Mouse (Mus musculus) heart, adult 18-20 months (tissue): ENCODE measurements around the gene Lrch1. TPM values are rescaled to one million over a fixed set of nuclear protein-coding genes. Genes with fewer than 3 reads are reported as not detected.

Experiments
- DNase-seq, 2 experiments: peaks; one replicate each; pipeline ENCODE4 v3.0.0; 2021 to 2022; ENCODE audit warnings: mixed read lengths in 1 of 2
- total RNA-seq, 2 experiments: library from RNA; stranded (reverse); gene quantifications; 2 replicates each; pipeline ENCODE4 v1.2.3; 2021

The Lrch1 gene
- total RNA-seq, 2 experiments from 2014 or later, result 11.8 to 14.3 TPM

GRCm38 (mm10) chr14:74893085-74893648 lies 54.5 kb downstream of the Lrch1 start:
- DNase-seq, result no peak

GRCm38 (mm10) chr14:74889304-74889703 lies 58.4 kb downstream of the Lrch1 start:
- DNase-seq, result no peak

- DNase-seq, result no peak
These were observed 59.6 kb downstream of the Lrch1 start for GRCm38 (mm10) chr14:74888103-74888502.

DNA sequence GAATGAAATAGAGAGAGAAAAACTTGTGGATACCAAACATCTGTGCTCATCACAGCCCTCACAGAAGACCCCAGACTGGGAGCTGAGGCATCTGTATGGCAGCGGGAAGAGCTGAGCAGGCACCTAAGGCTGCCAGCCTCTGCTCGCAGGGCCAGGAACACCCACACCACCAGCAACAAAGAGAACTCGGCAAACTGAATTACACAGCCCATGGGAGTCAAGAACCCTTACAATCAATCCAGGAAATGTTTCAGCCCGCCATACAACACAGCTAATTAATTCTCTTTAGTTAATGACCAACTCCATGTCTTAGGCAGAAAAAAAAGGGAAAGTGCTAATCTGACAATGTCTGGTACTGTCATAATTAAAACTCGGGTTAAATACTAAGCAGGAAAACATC lies 61.2 kb downstream of the Lrch1 start:
- no peak for DNase-seq

- no peak for DNase-seq
These were observed 62.8 kb downstream of the Lrch1 start for GRCm38 (mm10) chr14:74884920-74885319.

GRCm38 (mm10) chr14:74884024-74884680 lies 63.5 kb downstream of the Lrch1 start:
- peak; percentile 62 to 71 for DNase-seq

GRCm38 (mm10) chr14:74883204-74883603 lies 64.5 kb downstream of the Lrch1 start:
- no peak for DNase-seq

GRCm38 (mm10) chr14:74882754-74883153 lies 64.9 kb downstream of the Lrch1 start:
- no peak for DNase-seq

DNA sequence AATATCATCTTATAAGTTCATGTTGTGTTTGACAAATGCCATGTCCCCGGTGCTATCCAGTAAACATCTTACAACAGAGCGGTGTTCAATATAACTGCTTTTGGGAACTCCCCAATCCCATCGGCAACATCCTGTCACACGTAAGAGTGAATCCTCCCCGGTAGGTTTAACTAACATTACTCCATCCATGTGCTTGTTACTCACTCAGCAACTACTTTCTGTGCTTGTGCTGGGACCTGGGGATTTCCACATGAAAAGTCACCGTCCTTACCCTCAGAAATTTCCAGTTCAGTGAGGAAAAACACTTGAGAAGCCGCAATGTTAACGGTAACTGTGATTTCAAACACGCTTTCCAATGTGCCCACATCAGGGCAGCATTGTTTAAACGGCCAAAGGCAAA lies 66.8 kb downstream of the Lrch1 start:
- no peak for DNase-seq

DNA sequence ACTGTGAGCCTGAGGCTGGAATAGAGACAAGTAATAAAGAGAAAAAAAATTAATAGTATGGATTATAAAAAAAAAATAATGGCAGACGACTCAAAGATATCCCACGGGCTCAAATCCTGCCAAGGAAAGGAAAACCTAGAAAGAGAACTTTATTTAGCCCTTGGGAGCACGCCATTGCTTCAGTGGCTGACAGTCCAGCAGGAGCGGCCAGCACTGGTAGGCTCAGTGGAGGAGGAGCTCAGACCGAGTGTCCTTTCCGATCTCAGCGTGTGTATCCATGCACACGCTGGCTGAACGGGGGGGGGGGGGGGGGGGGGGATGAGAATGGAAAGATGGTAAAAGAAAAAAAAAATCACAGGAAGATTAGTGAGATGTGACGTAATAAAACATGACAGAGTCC lies 68.2 kb downstream of the Lrch1 start:
- DNase-seq, result no peak

DNA sequence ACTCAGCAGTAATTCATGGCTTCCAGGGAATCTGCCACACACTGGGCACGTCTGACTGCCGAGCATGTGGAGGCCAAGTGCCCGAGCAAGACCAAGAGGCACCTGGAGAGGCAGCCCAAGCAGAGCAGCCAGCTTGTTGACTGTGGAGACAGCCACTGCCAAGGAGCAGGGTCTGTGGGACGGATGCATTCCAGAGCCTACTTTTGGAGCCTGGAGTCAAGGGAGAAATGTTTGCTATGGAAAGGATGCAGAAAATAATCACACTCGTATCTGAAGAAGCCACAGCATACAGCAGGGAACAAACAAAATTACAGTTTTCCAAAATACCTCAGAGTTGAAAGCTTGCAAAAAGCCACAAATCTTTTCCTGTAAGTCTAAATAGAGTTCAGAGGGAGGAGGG lies 70.4 kb downstream of the Lrch1 start:
- DNase-seq, result no peak

GRCm38 (mm10) chr14:74871220-74871619 lies 76.5 kb downstream of the Lrch1 start:
- DNase-seq, result peak; percentile 55 to 64

DNA sequence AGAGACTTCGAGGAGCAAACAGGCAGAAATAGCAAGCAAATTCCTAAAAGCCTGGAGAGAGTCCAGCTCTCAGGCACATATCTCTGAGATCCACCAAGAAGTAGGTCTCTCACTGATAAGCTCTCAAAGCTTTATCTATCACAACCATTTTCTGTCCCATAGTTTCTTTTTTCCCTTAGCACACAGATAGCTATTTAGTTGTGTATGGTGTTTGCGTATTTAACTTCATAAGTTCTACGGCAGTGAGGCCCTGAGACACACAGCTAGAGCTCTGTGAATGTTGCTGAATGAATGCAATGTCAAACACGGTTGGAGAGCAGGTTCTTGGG lies 78.8 kb downstream of the Lrch1 start:
- no peak for DNase-seq

- no peak for DNase-seq
These were observed 79.3 kb downstream of the Lrch1 start for GRCm38 (mm10) chr14:74868188-74868901.

DNA sequence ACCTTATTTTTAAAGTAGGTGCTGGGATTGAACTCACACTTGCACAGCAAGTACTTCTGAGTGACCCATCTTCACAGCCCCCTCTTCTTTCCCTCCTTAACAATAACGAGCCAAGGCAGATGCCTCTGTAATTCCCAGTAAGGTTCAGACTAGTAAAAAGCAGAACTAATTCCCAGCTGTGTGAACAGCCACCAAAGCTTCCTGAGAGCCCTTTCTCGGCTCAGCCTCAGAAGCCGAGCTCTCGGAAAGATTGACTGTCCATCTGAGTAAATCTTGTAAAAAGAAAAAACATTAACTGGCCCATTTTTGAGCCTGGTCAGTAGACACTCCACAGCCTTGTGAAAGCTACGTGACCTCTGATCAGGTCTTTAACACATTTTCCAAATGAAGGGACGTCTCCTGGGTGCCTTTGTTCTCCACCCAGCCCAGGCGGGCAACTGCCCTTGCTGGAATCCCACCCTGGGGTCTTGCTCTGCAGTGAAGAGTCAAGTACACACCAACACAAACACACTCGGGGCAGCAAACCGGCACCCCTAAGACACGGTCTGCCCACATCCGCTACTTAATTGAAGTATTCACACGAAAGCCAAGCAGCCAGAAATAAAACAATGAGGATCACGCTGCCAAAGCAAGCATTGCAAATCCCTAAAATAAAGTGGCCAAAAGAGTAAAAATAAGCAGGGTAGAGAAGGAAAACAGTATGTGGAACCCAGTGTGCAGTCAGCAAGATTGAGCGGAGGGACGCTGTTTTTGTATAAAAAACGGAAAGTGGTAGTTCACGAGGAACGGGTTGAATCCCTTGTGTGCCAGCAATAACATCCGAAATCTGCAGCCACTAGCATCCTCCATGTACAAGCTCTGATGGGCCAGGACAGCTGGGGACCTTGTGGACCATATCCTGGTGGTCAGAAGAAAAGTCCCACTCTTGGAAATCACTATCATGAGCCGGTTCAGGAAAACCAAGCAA lies 80.3 kb downstream of the Lrch1 start:
- peak; percentile 61 to 63 for DNase-seq

GRCm38 (mm10) chr14:74865738-74866137 lies 81.9 kb downstream of the Lrch1 start:
- DNase-seq, result no peak

DNA sequence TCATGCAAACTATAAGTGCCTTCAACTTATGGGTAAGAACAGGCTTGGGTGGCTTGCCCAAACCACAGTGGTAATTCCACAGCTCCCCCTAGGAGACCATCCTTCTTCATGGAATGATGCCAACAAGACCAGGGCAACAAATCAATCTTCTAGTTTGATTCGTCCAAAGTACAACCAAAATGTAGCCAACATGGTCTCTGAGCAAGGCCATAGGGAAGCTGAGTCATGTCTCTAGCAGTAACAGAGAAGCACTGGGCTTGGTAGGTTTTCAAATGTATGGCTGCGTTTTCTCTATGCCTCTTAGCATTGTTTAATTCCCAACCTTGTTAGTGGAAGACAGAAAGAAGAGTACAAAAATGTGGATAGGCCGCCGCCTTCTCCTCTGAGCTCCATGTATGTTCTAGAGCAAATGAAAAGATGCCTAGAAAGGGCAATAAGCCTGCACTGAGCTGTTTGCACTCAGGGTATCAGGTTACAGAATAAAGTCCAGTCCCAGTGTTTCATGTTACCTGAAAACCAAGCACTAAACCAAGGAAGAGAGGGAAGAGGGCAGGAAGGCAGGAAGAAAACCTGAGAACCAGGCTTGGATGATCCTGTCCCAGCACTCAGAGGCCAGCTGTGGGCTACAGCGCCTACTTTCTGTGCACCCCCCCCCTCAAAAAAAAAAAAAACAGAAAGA lies 82.7 kb downstream of the Lrch1 start:
- no peak for DNase-seq

GRCm38 (mm10) chr14:74861456-74861855 lies 86.2 kb downstream of the Lrch1 start:
- DNase-seq, result no peak

- DNase-seq, result no peak
These were observed 88.5 kb downstream of the Lrch1 start for GRCm38 (mm10) chr14:74859154-74859553.

GRCm38 (mm10) chr14:74855429-74855828 lies 92.2 kb downstream of the Lrch1 start:
- DNase-seq, result no peak

DNA sequence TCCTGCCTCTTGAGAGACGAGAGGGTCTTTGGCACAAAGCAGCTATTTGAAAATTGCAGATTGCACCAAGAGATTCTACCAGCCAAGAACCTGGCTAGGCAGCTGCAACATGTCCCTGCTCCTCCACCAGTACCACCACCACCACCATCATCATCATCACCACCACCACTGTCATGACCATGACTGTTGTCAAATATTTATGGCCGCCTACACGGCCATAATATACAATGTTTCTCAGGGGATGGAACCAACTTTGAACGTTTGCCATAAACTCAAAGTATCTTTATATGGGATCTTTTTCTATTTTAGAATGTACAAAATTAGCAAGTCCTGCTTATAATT lies 93.9 kb downstream of the Lrch1 start:
- no peak for DNase-seq
